Mouse (Mus musculus) bone marrow, adult 2 months (tissue): Measurements from ENCODE around the gene Thbd. TPM values are rescaled to one million over a fixed set of nuclear protein-coding genes. Genes with fewer than 3 reads are reported as not detected.

Source experiments
- H3K27ac ChIP-seq: fragments of 200-500 bp; 2 replicates; pipeline ENCODE4 v1.5.1; 2012; ENCODE audit warnings: low read depth, mild to moderate bottlenecking, control low read depth, inconsistent platforms, low read length; ENCODE audit not compliant: control insufficient read depth, poor library complexity, insufficient read depth
- H3K4me1 ChIP-seq: fragments of 200-500 bp; 2 replicates; pipeline ENCODE4 v1.6.1; 2011; ENCODE audit warnings: low read length; ENCODE audit not compliant: control insufficient read depth, insufficient read depth
- H3K4me3 ChIP-seq: fragments of 200-500 bp; replicated peaks from 2 replicates; pipeline ENCODE3; 2011; ENCODE audit warnings: mild to moderate bottlenecking, low read depth, low read length, control low read depth; ENCODE audit not compliant: control insufficient read depth
- CTCF ChIP-seq: fragments of 200-500 bp; IDR thresholded peaks from 2 replicates; pipeline ENCODE4 v1.5.1; 2011; ENCODE audit warnings: low read length, control low read depth; ENCODE audit not compliant: control insufficient read depth, insufficient read depth
- POLR2A ChIP-seq: fragments of 200-500 bp; IDR thresholded peaks from 2 replicates; pipeline ENCODE4 v1.6.1; 2011; ENCODE audit warnings: low read depth, mild to moderate bottlenecking, control low read depth, low read length, borderline replicate concordance; ENCODE audit not compliant: control insufficient read depth
- WGBS: fragments of 180-500 bp; shearing (Covaris S2); methylation state at CpG from one replicate; pipeline ENCODE4 v1.1.7; 2018; 5-methylcytosine and 5-hydroxymethylcytosine counted together
- polyA plus RNA-seq: library from polyadenylated mRNA; stranded (reverse); fragments of >200 nt; gene quantifications from 2 replicates; pipeline ENCODE4 v1.2.4, GENCODE M21; 2011; ENCODE audit warnings: low replicate concordance; ENCODE audit not compliant: missing spikeins, insufficient read depth, insufficient read length

Gene Thbd
- polyA plus RNA-seq, 1 experiment: 5.9 TPM

DNA sequence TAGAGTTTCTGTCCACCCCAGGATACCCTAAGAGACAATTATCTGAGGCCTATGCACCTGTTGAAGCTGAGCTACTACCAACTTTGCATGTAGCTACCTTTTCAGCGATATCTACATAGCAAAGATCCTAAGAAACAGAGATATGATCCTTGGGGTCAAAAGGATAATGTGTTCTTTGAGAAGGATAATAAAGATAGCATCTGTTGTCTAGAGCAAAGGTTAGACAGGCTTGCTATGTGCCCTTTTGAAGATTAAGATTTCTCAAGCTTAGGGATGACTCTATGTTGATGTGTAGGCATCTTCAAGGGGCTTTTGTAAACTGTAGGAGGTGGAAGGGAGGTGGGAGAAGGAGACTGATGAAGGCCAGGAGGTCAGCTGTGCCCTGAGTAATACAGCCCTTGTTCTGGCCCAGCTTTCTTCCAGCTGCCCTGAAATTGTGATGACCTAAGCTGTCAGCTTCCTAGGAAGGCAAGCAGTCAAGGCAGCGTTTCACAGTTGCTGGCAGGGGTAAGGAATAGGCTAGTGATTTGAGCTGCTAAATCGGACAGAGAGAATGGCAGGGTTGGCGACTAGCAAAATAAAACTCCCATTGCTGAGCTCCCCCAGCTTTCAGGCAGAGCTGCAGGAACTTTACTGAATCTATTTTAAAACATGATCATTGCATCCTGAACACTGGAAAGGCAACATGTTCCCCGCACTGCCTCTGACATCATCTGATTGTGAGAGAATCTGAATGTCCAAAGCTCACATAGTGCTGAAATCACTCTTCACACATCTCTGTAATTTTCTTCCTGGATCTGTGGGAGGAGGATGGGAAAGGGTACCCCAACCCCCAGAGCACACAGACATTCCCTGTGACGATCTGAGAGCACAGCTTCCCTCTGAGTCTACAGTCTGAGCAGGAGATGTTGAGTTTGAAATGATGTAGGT, 20.1 kb downstream of the Thbd start:
- Histone ChIP-seq H3K4me1 (no peaks in the 10 kb centered on the region; the same call in 1 of the 2 replicates), H3K4me3 (no peak overlapping the region)

DNA sequence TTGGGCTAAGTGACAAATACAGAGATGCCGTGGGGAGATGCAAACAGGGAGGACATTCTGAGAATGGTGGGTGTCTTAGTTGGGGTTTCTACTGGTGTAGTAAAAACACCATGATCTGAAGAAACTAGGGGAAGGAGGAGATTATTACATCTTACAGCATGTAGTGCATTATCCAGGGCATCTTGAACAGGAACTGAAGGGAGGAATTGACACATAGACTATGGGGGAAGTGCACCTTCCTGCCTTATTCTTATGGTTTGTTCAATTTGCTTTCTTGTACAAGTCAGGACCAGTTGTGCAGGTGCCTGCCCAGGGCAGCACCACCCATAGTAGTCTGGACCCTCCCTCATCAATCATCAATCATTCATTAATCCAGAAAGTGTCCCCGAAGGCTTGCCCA, 21.1 kb downstream of the Thbd start:
- Histone ChIP-seq H3K27ac (no peak overlapping the region), H3K4me1 (no peaks in the 10 kb centered on the region; the same call in 1 of the 2 replicates), H3K4me3 (no peak overlapping the region)
- TF ChIP-seq CTCF: no peak
- TF ChIP-seq POLR2A: no peak
- WGBS: 85% methylated on average over 2 of the region's 2 CpGs

More for the DNA sequence above, 20.1 kb downstream of the Thbd start:
- no peak overlapping the region for H3K27ac ChIP-seq
- 83% methylated on average over 6 of the region's 6 CpGs for WGBS
- TF ChIP-seq POLR2A (no peak), CTCF (no peak)

DNA sequence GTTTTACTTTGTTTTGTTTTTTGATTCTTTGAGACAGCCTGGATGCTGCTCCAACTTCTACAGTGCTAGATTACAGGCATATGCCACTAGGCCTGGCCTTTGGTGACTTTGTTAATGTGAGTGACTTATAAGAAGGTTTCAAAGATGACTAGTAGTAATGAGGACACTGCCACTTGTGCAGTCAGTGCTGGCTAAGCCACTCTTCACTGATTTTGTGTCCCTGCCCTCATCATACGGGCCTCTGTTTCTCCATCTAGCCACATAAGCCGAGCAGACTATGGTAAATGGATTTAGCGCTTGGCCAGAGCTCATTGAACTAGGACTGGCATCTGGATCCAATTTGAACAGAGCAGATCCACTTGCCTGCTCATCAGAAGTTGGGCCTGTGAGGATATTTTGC, 21.5 kb downstream of the Thbd start:
- Histone ChIP-seq H3K4me3 (no peak overlapping the region), H3K27ac (no peak overlapping the region), H3K4me1 (no peaks in the 10 kb centered on the region; the same call in 1 of the 2 replicates)
- WGBS: 87% methylated on average over 3 of the region's 3 CpGs
- TF ChIP-seq POLR2A: no peak
- no peak for TF ChIP-seq CTCF

DNA sequence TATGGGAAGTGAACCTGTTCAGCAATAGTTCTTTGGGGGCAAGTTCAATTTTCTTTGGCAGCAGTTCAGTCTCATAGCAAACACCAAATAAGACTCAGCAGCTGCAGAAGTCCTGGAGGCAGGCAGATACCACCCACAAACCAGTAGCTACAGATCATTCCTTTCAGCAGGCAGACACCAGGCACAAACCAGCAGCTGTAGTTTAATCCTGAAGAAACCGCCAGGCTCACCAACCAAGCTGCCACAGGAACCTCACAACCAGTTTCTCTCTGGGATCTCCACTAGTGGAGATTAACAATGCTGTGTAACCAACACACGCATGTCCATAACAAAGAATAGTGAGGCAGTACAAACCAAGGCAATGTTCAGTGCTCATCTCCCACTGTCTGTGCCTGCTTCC, 26.9 kb downstream of the Thbd start:
- WGBS: 79% methylated on average over 2 of the region's 2 CpGs
- no peak overlapping the region for H3K4me3 ChIP-seq
- no peak overlapping the region for H3K27ac ChIP-seq
- H3K4me1 ChIP-seq: no peaks in the 10 kb centered on the region
- TF ChIP-seq POLR2A (no peak), CTCF (no peak)

DNA sequence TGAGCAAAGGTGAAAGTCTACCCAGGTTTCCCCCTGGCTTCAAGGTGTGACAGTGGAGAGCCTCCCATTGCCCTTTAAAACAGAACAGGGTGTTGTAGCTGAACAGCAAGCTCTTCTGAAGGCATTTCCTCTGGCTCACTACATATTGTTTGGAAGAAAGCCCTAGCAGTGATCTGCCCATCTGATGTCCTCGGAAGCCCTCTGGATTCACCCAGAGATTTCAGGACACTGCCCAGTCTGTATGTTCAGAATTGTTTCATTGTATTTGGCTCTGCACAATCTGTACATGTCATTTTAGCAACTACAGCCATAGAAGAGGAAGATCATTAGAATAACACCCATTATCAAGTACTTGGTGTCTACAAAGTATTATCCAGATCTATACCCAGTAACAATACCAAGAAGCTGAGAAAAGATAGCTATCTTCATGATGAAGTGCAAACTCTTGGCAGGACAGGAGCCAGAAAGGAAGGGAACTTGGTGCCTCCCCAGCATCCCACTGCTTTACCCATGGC, 28.0 kb downstream of the Thbd start:
- Histone ChIP-seq H3K4me1 (no peaks in the 10 kb centered on the region; the same call in 1 of the 2 replicates), H3K27ac (no peak overlapping the region), H3K4me3 (no peak overlapping the region)
- TF ChIP-seq CTCF: no peak
- TF ChIP-seq POLR2A: no peak
- WGBS: 86% methylated on average over 1 of the region's 1 CpGs

DNA sequence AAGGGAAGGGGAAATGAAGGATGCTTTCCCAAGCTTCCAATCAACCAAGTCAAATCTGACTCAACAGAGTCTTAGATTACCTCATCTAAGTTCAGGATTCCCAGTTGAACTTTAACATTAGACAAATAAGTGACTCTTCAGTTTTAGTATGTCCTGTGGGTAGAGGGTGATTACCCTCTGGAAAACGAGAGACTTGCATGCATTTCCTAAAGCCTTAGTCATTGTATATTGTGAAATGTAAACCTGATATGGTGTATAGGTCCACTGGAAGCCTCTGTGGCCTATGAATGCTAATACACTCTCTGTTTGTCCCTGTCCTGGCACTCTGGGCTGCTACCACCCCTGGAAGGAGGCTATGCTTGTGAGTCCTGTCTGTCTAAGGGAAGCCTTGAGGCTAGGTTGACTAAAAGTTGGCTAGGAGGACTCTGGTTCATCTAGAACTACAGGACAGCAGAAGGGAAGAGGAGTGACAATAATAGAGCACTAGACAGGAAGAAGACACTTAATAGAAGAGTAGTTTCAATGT, 29.1 kb downstream of the Thbd start:
- Histone ChIP-seq H3K4me1 (no peaks in the 10 kb centered on the region; the same call in 1 of the 2 replicates), H3K27ac (no peak overlapping the region), H3K4me3 (no peak overlapping the region)
- TF ChIP-seq POLR2A: no peak
- no peak for TF ChIP-seq CTCF
- WGBS: 26% methylated on average over 1 of the region's 1 CpGs

DNA sequence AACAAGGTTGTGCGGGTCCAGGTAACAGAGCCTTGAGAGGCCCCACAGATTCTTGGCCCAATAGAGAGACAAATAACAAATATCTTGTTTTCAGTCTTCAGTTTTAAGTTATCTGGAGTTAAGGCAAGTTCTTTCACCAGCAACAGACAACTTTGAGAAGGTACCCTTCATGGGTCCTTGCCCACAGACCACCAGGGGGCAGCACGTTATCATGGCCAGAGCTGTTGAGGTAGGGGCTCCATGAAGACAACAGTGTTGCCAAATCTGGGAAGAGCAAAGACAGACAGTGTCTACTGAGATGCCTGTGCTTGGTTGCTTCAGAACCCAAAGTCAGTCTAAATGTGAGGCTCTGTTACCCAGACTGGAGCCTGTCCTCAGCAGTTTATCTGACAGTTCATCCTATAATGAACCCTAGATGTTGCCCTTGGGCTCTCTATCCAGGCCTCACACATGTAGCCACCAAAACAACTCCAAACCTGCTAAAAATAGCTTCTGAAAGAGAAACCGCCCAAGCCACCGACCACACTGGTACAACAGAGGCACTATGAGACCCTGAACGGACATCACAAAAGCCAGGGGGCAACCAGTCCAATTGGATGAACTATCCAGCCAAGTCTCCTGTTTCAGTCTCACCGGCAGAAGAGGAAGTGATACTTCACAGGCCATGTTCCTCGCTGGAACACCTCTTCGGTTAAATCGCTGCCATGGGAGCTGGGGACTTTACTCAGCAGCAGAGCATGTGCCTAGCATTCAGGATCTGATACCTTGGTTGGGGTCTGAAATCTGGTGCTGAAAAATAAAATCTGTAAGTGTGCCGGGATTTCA, 32.5 kb downstream of the Thbd start:
- no peak overlapping the region for H3K4me3 ChIP-seq
- no peak overlapping the region for H3K27ac ChIP-seq
- H3K4me1 ChIP-seq: no peaks in the 10 kb centered on the region; the same call in 1 of the 2 replicates
- 36% methylated on average over 10 of the region's 10 CpGs for WGBS
- TF ChIP-seq CTCF: peak; percentile 82
- TF ChIP-seq POLR2A: no peak
